Mouse (Mus musculus) ES-E14 (cell line): ENCODE data around the gene Zfp664. TPM values are rescaled to one million over a fixed set of nuclear protein-coding genes. Genes with fewer than 3 reads are reported as not detected.

ENCODE experiments used
- DNase-seq: peaks from one replicate; pipeline ENCODE4 v3.0.0-alpha.2; 2013; ENCODE audit warnings: low read depth, low spot score
- H3K27ac ChIP-seq: 2 replicates; pipeline ENCODE4 v1.5.1; 2012; ENCODE audit warnings: low read depth, mild to moderate bottlenecking, low read length, moderate library complexity, mixed read lengths; ENCODE audit not compliant: poor library complexity, insufficient read depth, severe bottlenecking
- H3K36me3 ChIP-seq: 2 replicates; pipeline ENCODE4 v1.6.1; 2012; ENCODE audit warnings: mild to moderate bottlenecking, low read length, moderate library complexity, mixed read lengths; ENCODE audit not compliant: control insufficient read depth, poor library complexity, insufficient read depth, severe bottlenecking
- H3K4me1 ChIP-seq, 2 experiments: fragments of 150-350 bp in 1 of 2; sonication (generic) in 1 of 2; 2 replicates each; pipeline ENCODE4 v1.6.1; 2012; ENCODE audit warnings: low read length in 2 of 2, mild to moderate bottlenecking in 1 of 2, mixed read lengths in 1 of 2; ENCODE audit not compliant: control insufficient read depth in 2 of 2, insufficient read depth in 2 of 2, poor library complexity in 1 of 2
- H3K4me3 ChIP-seq, 2 experiments: fragments of 150-350 bp in 1 of 2; sonication (generic) in 1 of 2; 2 replicates each; pipeline ENCODE4 v1.5.1; 2012; ENCODE audit warnings: low read length in 2 of 2, low read depth in 1 of 2, mild to moderate bottlenecking in 1 of 2, mixed read lengths in 1 of 2; ENCODE audit not compliant: insufficient read depth in 1 of 2, poor library complexity in 1 of 2, severe bottlenecking in 1 of 2
- H3K9ac ChIP-seq: 2 replicates; pipeline ENCODE4 v1.6.1; 2012; ENCODE audit warnings: low read depth, mild to moderate bottlenecking, low read length, mixed read lengths; ENCODE audit not compliant: poor library complexity, insufficient read depth, severe bottlenecking
- H3K9me3 ChIP-seq: fragments of 150-350 bp; sonication (generic); 2 replicates; pipeline ENCODE4 v1.6.1; 2012; ENCODE audit warnings: low read depth, mild to moderate bottlenecking, low read length; ENCODE audit not compliant: control insufficient read depth, insufficient read depth
- CHD2 ChIP-seq: IDR thresholded peaks from 2 replicates; pipeline ENCODE4 v1.6.1; 2014; ENCODE audit warnings: mild to moderate bottlenecking, low read depth, low read length, inconsistent platforms
- HCFC1 ChIP-seq: IDR thresholded peaks from 2 replicates; pipeline ENCODE4 v1.6.1; 2012; ENCODE audit warnings: low read length, inconsistent platforms, borderline replicate concordance; ENCODE audit not compliant: insufficient read depth
- MAFK ChIP-seq: IDR thresholded peaks from 2 replicates; pipeline ENCODE4 v1.6.1; 2014; ENCODE audit warnings: mild to moderate bottlenecking, low read depth, low read length, inconsistent platforms; ENCODE audit not compliant: insufficient read depth
- ZC3H11A ChIP-seq: IDR thresholded peaks from 2 replicates; pipeline ENCODE4 v1.6.1; 2012; ENCODE audit warnings: low read depth, mild to moderate bottlenecking, inconsistent platforms, low read length, borderline replicate concordance
- ZNF384 ChIP-seq: IDR thresholded peaks from 2 replicates; pipeline ENCODE4 v1.6.1; 2012; ENCODE audit warnings: low read depth, low read length, inconsistent platforms
- in situ Hi-C, 2 experiments: fragments of 600-800 bp; cut with MboI; formaldehyde crosslinking; loops; one replicate each; pipeline ENCODE4 v1.15.1; 2025; ENCODE audit warnings: low sequenced_read_pairs in 2 of 2, inconsistent platforms in 1 of 2; ENCODE audit not compliant: unreplicated experiment in 2 of 2
- total RNA-seq: library from RNA; depleted of rRNA; stranded (reverse); fragments of 300-350 nt; gene quantifications from 2 replicates; pipeline ENCODE4 v1.2.3, GENCODE M21; 2012

The Zfp664 gene
- total RNA-seq, 1 experiment, result 27.4 TPM

DNA sequence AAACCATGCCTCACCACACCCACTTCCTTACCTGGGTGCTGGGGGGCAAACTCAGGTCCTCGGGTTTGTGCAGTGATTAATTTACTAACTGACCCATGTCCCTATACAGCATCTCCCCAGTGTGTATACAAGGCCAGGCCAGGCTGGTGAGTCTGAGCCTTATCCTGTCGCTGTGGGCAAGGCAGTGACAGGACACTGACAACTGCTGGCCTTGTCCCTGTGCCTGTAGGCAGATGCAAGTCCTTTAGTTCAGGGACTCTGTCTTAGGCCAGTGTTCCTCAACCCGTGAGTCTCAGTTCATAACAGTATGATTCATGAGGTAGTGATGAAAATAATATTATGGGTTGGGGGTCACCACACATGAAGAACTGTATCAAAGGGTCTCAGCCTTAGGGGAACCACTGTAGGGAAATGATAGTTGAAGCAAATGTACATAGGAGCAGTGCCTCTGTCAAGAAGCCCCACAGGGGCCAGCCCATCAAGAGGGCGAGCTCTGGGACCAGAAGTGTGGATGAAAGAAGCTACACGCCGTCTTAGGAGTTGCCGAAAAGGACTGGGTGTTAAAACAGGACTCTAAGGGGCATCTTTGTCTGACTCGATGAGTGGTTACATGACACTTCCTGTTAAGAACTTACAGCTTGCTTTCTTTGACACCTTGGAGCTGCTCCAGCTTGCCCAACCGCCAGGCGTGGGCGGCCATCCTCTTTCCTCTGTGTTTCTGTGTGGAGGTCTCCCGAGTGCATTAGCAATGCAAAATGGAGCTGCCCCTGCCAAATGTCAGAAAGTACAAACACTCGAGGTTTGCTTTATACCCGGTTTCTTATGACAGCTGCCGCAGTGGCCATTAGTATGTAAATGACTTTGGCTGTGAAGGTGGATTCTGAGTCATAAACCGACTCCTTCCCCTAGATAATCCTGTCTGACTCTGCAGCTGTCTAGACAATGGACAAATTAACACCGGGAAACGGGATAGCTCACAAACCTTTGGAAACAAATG is 60.2 kb downstream of the Zfp664 start:
- no peak for DNase-seq
- TF ChIP-seq HCFC1, result no peak
- 0 out of 2 replicates have a peak, but pooled peaks have one; percentile 31 for TF ChIP-seq CHD2
- TF ChIP-seq MAFK, result no peak
- in situ Hi-C loops, result no loop called here
- H3K27ac ChIP-seq, result no peak overlapping the region; the same call in 1 of the 2 replicates
- no peak overlapping the region for H3K4me3 ChIP-seq
- no peak overlapping the region for H3K9ac ChIP-seq
- H3K4me1 ChIP-seq, result peaks cover 5 to 15% of the 10 kb centered on the region in 2 experiments; a peak in 3 of 4 replicates
- H3K36me3 ChIP-seq, result no peaks in the 10 kb centered on the region
- no peaks in the 10 kb centered on the region for H3K9me3 ChIP-seq

DNA sequence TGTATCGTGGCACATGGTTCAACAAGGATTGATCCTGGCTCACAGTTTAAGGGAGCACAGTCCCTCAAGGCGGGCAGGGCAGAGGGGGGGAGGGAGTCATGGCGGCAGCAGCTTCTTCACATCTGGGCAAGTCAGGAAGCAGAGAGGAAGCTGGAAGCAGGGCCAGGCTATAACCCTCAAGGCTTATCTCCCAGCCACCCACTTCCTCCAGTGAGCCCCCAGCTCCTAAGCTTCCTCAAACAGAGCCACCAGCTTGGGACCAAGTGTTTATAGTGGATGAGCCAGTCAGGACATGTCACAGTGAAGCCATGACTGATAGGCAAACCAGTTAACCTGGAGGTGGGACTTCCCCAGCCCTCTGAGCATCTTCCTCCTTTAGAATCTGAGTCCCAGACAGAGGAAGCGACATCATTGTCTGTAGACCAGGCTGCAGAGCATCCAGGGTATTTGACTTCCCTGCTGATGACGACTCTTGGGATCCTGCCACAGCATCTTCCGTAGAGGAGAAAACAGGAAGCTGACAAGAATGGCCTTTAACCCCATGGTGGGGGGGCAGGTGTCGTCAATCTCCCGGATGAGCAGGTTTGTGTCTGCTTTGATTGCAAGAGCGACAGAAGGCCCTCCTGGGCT is 67.0 kb downstream of the Zfp664 start:
- peaks cover 0 to 4% of the 10 kb centered on the region in 2 experiments; a peak in 1 of 4 replicates for H3K4me1 ChIP-seq
- TF ChIP-seq MAFK (no peak), ZNF384 (no peak), ZC3H11A (no peak), CHD2 (no peak), HCFC1 (no peak)
- H3K9ac ChIP-seq, result no peak overlapping the region
- no peak for DNase-seq
- no peak overlapping the region for H3K27ac ChIP-seq
- in situ Hi-C loops, result no loop called here
- H3K4me3 ChIP-seq, result no peak overlapping the region
- no peaks in the 10 kb centered on the region for H3K9me3 ChIP-seq
- no peaks in the 10 kb centered on the region for H3K36me3 ChIP-seq

DNA sequence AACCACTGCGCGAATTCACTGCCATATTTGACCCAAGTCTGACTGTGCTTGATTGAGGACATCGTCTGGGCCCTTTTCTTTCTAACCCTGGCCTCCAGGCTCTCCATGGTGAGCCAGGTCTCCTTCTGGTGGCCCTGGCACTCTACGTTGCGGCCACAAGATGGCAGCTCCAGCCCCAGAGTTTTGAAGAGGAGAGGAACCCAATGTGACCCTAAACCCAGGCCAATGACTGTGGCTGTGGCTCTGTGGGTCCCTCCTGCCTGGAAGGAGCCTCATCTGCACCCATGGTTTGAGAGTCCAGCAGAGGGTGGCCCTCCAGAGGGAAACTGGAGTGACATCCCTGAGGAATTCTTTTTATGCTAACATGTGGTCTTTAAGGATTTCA is 67.6 kb downstream of the Zfp664 start:
- DNase-seq, result no peak
- Histone ChIP-seq H3K27ac (no peak overlapping the region), H3K36me3 (no peaks in the 10 kb centered on the region), H3K4me1 (peaks cover 0 to 4% of the 10 kb centered on the region in 2 experiments; a peak in 1 of 4 replicates), H3K9ac (no peak overlapping the region), H3K9me3 (no peaks in the 10 kb centered on the region), H3K4me3 (no peak overlapping the region)
- TF ChIP-seq ZNF384 (no peak), HCFC1 (no peak), MAFK (no peak)
- in situ Hi-C loops, result no loop called here

DNA sequence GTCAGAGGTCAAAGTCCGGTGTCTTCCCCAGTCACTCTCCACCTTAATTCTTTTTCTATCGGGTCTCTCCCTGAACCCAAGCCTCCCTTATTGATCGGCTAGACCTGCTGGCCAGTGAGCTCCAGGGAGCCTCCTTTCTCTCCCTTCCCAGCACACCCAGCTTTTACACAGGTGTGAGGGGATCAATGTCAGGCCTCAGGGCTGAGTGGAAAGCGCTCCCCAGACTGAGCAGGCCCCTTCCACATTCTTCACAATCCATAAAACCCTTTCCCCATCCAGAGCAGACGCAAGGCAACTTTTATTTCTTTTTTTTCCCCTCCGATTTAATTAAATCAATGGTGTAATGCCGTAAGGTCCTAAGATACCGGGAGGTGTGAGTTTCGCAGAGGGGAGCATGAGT is 68.1 kb downstream of the Zfp664 start:
- H3K36me3 ChIP-seq, result no peaks in the 10 kb centered on the region
- H3K4me1 ChIP-seq, result peaks cover 0 to 4% of the 10 kb centered on the region in 2 experiments; a peak in 1 of 4 replicates
- in situ Hi-C loops, result no loop called here
- no peak overlapping the region for H3K27ac ChIP-seq
- no peaks in the 10 kb centered on the region for H3K9me3 ChIP-seq
- no peak for TF ChIP-seq HCFC1
- no peak for TF ChIP-seq ZC3H11A
- TF ChIP-seq CHD2, result no peak
- no peak for TF ChIP-seq ZNF384
- no peak for TF ChIP-seq MAFK
- H3K9ac ChIP-seq, result no peak overlapping the region
- DNase-seq, result no peak
- no peak overlapping the region for H3K4me3 ChIP-seq
